Mouse (Mus musculus): ENCODE data around the gene Alox12e.
A peak's percentile ranks its signal among the peaks of the same experiment; 100 is the strongest.

The Alox12e gene

DNA sequence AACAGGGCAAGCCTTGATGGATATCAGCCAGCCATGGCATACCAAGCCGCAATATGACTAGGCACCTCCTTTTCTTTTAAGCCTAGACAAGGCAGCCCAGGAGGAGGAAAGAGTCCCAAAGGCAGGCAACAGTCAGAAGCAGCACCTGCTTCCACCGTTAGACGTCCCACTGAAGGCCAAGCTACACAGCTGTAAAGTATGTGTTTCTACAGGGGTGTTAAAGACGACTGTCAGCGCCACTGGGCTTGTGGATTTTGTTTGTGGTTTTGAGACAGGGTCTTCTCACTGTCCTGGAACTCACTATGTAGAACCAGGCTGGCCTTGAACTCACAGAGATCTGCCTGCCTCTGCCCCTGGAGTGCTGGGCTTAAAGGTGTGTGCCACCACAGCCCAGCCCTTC lies 36.7 kb downstream of the Alox12e start:
- DNase-seq (ENCODE audit: low spot score in 2 of 2) = no peak

DNA sequence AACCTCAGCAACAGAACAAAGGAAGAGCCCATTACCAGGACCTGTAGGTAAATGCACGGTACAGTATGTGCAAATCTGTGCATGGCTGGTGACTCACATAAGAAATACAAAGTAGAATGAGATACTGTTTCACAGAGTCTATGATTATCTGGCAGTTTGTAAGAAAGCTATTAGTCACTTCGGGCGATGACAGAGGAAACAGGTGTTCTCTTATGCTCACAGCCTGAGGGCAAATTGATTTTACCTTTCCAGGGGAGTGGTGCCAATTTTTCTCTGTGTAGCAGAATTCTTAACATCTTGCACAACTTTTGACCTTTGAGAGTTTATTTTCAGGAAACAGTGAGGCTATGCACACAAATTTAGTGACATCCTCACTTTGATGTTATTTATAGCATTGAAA lies 37.7 kb downstream of the Alox12e start:
- no peak for DNase-seq (ENCODE audit: low spot score in 2 of 2)

DNA sequence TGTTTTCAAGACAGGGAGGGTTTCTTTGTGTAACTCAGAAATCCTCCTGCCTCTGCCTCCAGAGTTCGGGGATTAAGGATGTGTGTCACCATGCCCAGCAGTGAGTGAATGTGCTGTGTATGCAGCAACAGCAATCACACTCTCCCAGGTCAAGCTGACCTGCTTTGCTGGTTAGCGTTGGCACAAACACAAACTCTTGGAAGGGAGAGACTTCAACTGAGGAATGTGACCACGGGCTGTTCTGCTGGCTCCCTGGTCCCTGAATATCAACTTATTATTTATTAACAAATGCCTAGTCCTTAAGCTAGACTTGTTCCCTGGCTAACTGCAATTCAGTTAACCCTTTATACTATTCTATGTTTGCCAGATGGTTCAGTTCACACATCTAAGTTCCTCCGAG lies 38.8 kb downstream of the Alox12e start:
- no peak for DNase-seq (ENCODE audit: low spot score in 2 of 2)

DNA sequence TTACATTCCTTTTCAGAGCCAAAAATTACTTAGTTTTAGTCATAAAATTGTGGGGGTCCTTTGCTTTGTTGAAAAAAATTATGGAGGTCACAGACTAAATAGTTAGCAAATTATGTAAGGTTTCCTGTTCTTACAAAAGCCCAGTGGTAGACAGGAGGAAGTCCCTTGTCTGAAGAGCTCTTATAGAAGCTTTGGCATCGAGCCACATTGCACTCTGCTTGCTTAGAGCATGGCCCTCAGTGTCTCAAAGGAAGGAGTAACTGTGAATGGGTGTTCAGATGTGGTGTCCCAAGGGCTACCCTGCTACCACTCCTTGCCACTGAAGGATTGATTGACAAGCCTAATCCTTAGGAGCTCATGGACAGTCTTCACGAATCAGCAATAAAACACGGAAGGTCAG lies 42.0 kb downstream of the Alox12e start:
- peak; percentile 16 to 52 for DNase-seq (ENCODE audit: low spot score in 2 of 2)

DNA sequence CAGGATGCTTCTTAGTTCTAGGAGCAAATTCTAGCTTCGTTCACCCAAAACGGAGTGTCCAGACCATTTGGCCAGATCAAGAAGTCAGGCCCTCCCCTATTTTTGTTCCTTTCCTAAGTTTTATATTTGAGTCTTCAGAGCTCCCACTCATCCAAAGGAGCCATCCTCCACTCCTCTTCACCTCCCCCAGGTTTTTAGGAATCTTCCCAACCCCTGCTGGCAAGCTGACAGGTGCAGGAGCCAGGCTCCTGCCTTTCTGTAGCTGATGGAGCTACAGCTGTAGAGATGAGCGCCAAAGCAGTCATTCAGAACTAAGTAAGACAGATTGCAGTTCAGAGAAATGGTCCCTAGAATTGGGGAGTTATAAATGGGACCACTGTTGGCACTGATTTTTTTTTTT lies 43.5 kb downstream of the Alox12e start:
- no peak for DNase-seq (ENCODE audit: low spot score in 2 of 2)

DNA sequence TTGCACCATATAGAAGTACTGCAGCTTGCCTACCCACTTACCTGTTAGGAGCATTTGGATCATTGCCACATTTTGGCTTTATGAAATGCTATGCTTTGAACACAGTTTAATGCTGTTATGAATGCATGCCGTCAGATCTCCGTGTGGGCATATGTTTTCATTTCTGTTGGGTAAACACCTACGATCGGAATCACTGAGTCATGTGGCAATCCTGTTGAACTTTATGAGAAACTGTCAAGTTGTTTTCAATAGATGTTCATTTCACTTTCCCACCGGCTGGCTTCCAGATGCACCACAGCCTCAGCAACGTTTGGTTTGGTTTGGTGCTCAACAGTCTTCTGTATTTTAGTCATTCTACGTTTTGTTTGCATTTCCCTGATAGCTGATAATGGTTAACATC lies 50.8 kb downstream of the Alox12e start:
- no peak for DNase-seq (ENCODE audit: low spot score in 2 of 2)

DNA sequence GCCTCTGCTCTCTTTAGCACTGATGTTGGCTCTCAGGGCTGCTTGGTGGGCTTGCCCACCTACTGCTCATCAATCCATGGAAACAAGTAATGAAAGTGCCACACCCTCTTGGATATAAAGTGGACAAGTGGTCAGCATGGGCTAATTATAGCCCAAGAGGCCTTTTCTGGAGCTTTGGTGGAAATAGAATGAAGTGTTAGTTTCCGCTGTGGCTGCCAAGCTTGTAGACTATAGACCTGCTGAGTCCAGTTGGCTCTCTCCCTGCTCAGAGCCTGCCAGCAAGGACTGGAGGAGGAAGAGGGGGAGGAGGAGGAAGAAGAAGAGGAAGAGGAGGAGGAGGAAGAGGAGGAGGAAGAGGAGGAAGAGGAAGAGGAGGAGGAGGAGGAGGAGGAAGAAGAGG lies 56.0 kb downstream of the Alox12e start:
- DNase-seq (ENCODE audit: low spot score in 2 of 2) = no peak

DNA sequence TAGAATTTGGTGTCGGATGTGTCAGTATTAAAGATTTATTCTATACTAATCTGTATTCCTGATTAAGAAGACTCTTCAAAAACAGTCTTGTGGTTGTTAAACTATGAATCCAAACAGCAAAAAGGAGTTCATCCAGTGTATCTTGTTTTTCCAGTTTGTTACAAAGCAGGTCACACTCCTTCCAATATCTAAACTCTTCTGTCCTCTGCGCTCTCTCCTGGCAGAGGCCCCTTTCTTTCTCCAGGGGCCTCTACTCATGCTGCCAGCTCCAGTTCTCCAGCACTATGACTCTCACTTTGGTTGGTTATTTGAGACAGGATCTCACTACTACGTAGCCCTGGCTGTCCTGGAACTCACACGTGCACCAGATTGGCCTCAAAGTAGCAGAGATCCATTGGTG lies 56.6 kb downstream of the Alox12e start:
- no peak for DNase-seq (ENCODE audit: low spot score in 2 of 2)

Measured in spleen, postnatal 36 days (tissue).